Comparison of ENCODE assay signal across 20 mouse cellular contexts in the genomic region with DNA sequence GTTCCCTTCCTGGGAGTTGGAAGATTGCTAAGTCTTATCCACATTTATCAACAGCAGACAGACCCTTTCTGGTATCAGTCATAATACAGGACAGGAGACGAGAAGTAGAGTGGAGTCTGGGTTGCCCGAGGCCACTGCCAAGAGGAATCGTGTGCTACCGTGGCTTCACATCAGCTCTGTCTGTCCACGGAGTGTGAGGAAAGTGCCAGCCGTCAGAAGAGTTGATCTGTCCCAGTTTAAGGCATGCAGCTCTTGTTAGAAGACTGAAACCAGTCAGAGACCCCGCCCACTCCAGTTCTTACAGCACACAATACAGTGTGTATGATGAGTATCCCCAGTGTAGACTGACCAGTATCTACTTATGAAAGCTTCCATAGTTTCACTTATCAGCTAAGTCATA. TPM values are rescaled to one million over a fixed set of nuclear protein-coding genes. Genes with fewer than 3 reads are reported as not detected.
DNase-seq lines count a peak whose midpoint lies in the region.
"Had no signal": no experiment of that assay in that cellular context is flagged by ENCODE, and none has a peak within 500 bp of the region (broad histone marks: within the 10 kb centered on the region; RNA-seq: fewer than 3 reads in every experiment).

No protein-coding gene starts in this region.

- DNase-seq in heart, adult 11 months = peak; percentile 55
- no peak for DNase-seq in heart, postnatal 25 days (ENCODE audit: low spot score)
- DNase-seq in heart, embryonic 10.5 days (ENCODE audit: low spot score) = peak; percentile 68
- no peak for DNase-seq in heart, postnatal 10 days
- DNase-seq: adrenal gland, adult 2 months; adrenal gland, adult 8-10 months; adrenal gland, postnatal 10 days; adrenal gland, postnatal 14 days; adrenal gland, postnatal 25 days; adrenal gland, postnatal 36 days; B cell, adult 2 months; cerebellum, adult 11 months; cerebellum, adult 11-12 months; cerebellum, adult 18-20 months had no signal

- H3K36me3 ChIP-seq in heart, embryonic 10.5 days = no peaks in the 10 kb centered on the region
- H3K36me3 ChIP-seq: G1E had no signal

- 0 out of 2 replicates have a peak, but pooled peaks cover 14% of the 10 kb centered on the region for H3K4me1 ChIP-seq in heart, embryonic 10.5 days

- H3K27ac ChIP-seq in heart, embryonic 10.5 days = no peak overlapping the region

- no peaks in the 10 kb centered on the region for H3K27me3 ChIP-seq in heart, embryonic 10.5 days (ENCODE audit: insufficient read depth, poor library complexity, severe bottlenecking)
- H3K27me3 ChIP-seq: CH12.LX had no signal

- 48% methylated on average over 7 of the region's 7 CpGs for WGBS in heart, embryonic 10.5 days

- intact Hi-C loops in heart, postnatal 25 days (cut with DNase I) = no loop called here
- intact Hi-C loops in heart, postnatal 10 days (cut with DNase I) = no loop called here

- no peak overlapping the region for H3K4me3 ChIP-seq in heart, embryonic 10.5 days

- H3K9me3 ChIP-seq in heart, embryonic 10.5 days = no peaks in the 10 kb centered on the region

RNA-seq across cellular contexts. Expression of a gene that starts 45.2 kb away (rescaled TPM):
- total RNA-seq in heart, postnatal 25 days (2021) = not detected
- polyA plus RNA-seq in heart, embryonic 10.5 days (2016; fragmentation: Nextera tagmentation; extraction: Ambion mirVana) = 0.10 and 0.16 TPM in 2 replicates
- not detected for total RNA-seq in heart, postnatal 10 days (2021)
- total RNA-seq: adrenal gland, adult 18-20 months; adrenal gland, adult 2 months; adrenal gland, adult 8-10 months; adrenal gland, postnatal 14 days; adrenal gland, postnatal 25 days; adrenal gland, postnatal 4 days; G1E; MEL had no signal
- polyA plus RNA-seq: adrenal gland, adult 2 months; G1E; Patski had no signal

Comparison
In these comparisons a context has a peak if more than half of its experiments do, and no peak if none do; other contexts are left out.
1. DNase-seq: peak in heart, adult 11 months (single experiment) and heart, embryonic 10.5 days (single experiment); none in heart, postnatal 25 days (single experiment) and heart, postnatal 10 days (0 of 2).